Mouse (Mus musculus) ES-E14 (cell line): ENCODE measurements around the gene Fkbp1b.

Experiments used
- CHD2 ChIP-seq: IDR thresholded peaks from 2 replicates; pipeline ENCODE4 v1.6.1; 2014; ENCODE audit warnings: mild to moderate bottlenecking, low read depth, low read length, inconsistent platforms
- ZNF384 ChIP-seq: IDR thresholded peaks from 2 replicates; pipeline ENCODE4 v1.6.1; 2012; ENCODE audit warnings: low read depth, low read length, inconsistent platforms

- TF ChIP-seq ZNF384: no peak
- no peak for TF ChIP-seq CHD2
These were observed 36.9 kb upstream of the Fkbp1b start for GRCm38 (mm10) chr12:4878296-4878783.
